Mouse (Mus musculus): ENCODE measurements around the gene Plscr3. TPM values are rescaled to one million over a fixed set of nuclear protein-coding genes. Genes with fewer than 3 reads are reported as not detected.

The Plscr3 gene
- polyA plus RNA-seq (2016; fragmentation: Nextera tagmentation; extraction: Ambion mirVana): 96.7 and 117 TPM in 2 replicates

DNA sequence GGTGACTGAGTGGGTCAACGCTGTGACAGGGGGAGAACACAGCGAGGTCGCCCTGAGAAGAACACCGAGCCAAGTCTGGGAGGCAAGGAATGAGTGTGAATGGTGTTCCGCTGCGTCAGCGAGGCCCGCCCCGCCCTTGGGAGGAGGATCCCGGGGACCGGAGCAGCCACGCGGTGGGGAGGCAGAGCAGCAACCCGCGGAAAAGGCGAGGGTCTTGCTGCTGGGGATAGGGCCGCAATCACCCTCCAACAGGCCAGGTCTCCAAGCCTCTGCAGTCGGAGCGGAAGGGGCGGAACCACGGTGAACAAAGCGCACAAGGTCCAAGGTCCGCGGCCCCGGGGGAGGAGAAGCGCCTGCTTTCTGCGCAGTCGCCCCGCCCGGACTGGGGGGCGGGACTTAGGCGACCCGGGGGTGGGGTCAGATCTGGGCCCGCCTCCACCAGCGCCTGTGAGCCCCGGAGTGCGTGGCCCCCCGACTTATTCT, at the start of gene Plscr3:
Gene Plscr3 (plus strand): TSS at position 179 of the 483 bp plus-strand sequence.
- H3K27me3 ChIP-seq (ENCODE audit: low read depth, poor library complexity, severe bottlenecking): no peaks in the 10 kb centered on the region
- peak; percentile 95 for DNase-seq (ENCODE audit: low spot score)
- peaks cover 36% of the 10 kb centered on the region for H3K4me1 ChIP-seq
- peak within 1 kb of the TSS; percentile 97 for H3K27ac ChIP-seq
- H3K9me3 ChIP-seq (replicated peaks): no peaks in the 10 kb centered on the region
- H3K4me3 ChIP-seq: peak within 1 kb of the TSS; percentile 78
- 1% methylated on average over 38 of the region's 38 CpGs for WGBS
- H3K36me3 ChIP-seq: peaks cover 37% of the 10 kb centered on the region

GRCm38 (mm10) chr11:69797924-69798323, 48.3 kb upstream of the Plscr3 start:
- peaks cover 100% of the 10 kb centered on the region for H3K27me3 ChIP-seq (ENCODE audit: low read depth, poor library complexity, severe bottlenecking)
- no peak for DNase-seq (ENCODE audit: low spot score)
- no peak overlapping the region for H3K27ac ChIP-seq
- peaks cover 51% of the 10 kb centered on the region for H3K4me1 ChIP-seq
- no peaks in the 10 kb centered on the region for H3K36me3 ChIP-seq
- H3K9me3 ChIP-seq (replicated peaks): no peaks in the 10 kb centered on the region
- H3K4me3 ChIP-seq: no peak overlapping the region
- WGBS: 78% methylated on average over 7 of the region's 7 CpGs

DNA sequence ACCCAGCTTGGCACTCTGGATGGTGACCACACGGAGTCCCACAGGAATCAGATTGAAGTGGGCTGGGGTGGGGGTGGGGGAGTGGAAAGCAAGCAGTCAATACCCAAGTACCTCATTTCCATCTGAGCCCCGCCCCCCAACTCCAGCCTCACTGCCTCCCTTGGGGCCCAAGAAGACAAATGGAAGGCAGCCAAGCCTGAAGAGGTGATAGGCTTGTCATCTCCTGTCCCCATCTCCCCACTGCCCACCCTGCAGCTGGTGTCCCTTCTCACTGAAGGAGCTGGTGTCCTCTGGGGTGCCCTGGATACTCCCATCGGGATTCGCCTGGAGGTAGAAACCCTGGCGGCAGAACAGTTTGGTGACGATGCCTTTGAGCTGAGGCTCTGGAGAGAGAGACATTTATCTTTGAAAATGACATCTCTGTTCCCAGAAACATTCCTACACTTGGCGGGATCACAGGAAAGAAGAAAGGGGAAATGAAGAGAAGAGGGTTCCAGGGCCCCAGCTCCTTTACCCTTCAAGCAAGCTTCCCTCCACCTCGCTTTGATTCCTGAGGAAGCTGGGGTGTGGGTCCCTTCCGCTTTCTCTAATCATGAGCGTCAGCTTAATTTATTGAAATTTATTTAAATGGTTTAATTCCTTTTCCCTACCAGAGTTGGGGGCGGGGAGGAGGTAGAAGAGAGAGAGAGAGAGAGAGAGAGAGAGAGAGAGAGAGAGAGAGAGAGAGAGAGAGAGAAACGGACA, 46.6 kb upstream of the Plscr3 start:
- Histone ChIP-seq H3K9me3 (replicated peaks) (no peaks in the 10 kb centered on the region), H3K27me3 (ENCODE audit: low read depth, poor library complexity, severe bottlenecking) (peaks cover 100% of the 10 kb centered on the region), H3K27ac (no peak overlapping the region; the same call in 1 of the 2 replicates), H3K4me1 (peaks cover 68% of the 10 kb centered on the region), H3K4me3 (peak overlapping the region; percentile 62), H3K36me3 (no peaks in the 10 kb centered on the region)
- DNase-seq (ENCODE audit: low spot score): no peak
- WGBS: 24% methylated on average over 12 of the region's 12 CpGs

DNA sequence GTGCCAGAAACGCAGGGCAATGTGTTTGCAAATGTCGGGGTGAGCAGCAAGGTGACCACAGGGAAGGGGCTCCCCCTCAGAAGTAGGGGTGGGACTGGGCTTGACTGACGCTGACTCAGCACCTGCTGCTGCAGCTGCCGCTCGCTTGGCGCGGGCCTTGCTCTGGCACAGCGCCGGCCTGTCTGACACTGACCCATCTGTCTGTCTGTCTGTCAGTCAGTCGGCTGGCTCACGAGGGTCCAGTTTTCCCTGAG, 46.1 kb upstream of the Plscr3 start:
- WGBS: 2% methylated on average over 11 of the region's 11 CpGs
- Histone ChIP-seq H3K27ac (peak overlapping the region; percentile 83), H3K9me3 (replicated peaks) (no peaks in the 10 kb centered on the region), H3K4me3 (peak overlapping the region; percentile 62), H3K27me3 (ENCODE audit: low read depth, poor library complexity, severe bottlenecking) (peaks cover 100% of the 10 kb centered on the region), H3K36me3 (no peaks in the 10 kb centered on the region), H3K4me1 (peaks cover 73% of the 10 kb centered on the region)
- no peak for DNase-seq (ENCODE audit: low spot score)

DNA sequence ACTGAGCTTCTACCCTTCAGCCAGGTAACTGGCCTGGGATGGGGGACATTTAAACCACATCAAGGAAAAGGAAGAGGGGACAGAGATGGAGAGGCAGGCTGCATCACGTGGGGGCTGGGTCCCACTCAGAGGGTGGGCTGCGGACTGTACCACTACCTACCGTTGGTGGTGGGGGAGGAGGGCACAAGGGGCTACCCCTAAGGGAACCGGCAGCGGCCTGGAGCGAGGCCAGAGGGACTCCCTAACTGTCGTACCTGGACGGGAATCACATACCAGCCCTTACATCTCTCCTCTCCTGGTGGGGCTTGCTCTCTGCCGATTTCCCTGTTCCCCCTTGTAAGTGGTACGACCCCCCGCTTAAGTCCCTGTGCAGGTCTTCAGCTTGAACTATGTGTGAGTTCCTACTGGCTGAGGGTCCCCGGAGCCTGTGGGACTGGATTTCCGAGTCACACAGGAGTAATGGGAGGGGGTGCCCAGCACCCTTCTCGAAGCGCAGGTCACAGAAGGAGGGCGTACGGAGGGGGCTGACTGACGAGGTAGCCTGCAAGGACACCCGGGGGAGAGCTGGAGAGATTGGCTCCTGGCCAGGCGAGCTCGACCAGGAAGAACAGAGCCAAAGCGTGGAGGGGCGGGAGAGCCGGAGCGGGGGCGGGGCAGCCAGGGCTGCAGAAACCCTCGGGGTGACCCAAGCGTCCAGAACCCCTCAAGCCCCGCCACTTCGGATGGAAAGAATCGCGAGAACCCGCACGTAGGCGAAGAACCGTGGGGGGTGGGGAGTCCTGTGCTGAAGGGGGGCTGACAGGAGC, 45.6 kb upstream of the Plscr3 start:
- Histone ChIP-seq H3K9me3 (replicated peaks) (no peaks in the 10 kb centered on the region), H3K36me3 (no peaks in the 10 kb centered on the region), H3K4me3 (peak overlapping the region; percentile 62), H3K4me1 (peaks cover 70% of the 10 kb centered on the region), H3K27me3 (ENCODE audit: low read depth, poor library complexity, severe bottlenecking) (peaks cover 100% of the 10 kb centered on the region), H3K27ac (peak overlapping the region; percentile 83)
- WGBS: under 1% methylated on average over 36 of the region's 36 CpGs
- peak; percentile 85 for DNase-seq (ENCODE audit: low spot score)

DNA sequence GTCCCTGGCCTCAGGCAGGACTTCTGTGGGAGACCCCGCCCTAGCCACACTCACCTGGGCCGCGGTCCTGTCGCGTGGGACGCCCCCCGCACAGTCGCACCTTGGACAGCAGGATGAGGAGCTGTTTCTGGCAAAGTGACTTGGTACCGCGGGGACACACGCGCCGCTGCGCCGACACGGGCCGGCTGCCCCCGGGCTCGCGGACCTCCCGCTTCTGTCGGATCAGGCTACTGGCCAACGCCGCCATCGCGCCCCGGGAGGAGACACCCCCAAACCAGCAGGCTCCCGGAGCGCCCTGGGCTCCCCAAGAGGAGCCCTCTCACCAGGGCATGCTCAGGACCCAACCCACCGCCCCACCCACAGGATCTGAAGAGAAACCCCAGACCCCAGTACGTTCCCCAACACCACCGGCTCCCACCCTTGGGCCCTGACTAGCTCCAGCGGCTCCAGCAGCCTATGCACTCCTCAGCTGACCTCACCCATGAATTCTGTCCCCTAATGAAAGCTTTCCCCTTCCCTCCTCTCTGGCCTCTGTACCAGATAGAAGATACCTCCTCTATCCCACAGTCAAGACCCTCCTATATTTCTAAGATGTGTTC, 44.7 kb upstream of the Plscr3 start, which contains the start of gene Fgf11:
Gene Fgf11 (minus strand): TSS at position 479 of the 599 bp plus-strand sequence.
- Histone ChIP-seq H3K27me3 (ENCODE audit: low read depth, poor library complexity, severe bottlenecking) (peaks cover 100% of the 10 kb centered on the region), H3K9me3 (replicated peaks) (no peaks in the 10 kb centered on the region), H3K4me1 (peaks cover 62% of the 10 kb centered on the region), H3K36me3 (no peaks in the 10 kb centered on the region), H3K27ac (peak within 1 kb of the TSS; percentile 83), H3K4me3 (peak within 1 kb of the TSS; percentile 62)
- DNase-seq (ENCODE audit: low spot score): peak; percentile 50
- 2% methylated on average over 33 of the region's 33 CpGs for WGBS

DNA sequence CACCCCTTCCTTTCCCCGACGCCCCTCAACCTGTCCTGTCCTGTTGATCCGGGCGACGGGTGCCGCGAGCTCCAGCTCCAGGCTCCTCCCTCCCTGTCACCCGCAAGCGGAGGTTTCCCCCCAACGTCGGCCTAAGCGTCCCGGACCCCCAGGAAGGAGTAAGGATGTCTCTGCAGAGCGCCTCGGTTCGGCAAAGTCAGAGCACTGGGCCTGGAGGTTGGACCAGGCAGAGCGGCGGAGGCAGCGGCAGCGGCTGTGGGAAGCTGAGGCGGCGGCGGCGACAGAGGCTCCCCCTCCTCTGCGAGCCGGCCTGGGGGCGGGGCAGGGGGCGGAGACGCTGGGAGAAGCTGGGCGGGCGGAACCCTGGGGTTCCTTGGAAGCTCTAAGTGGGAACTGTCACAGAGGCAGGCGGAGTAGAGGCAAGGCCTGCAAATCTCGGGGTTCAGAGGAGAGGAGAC, 43.5 kb upstream of the Plscr3 start:
- peaks cover 62% of the 10 kb centered on the region for H3K4me1 ChIP-seq
- H3K9me3 ChIP-seq (replicated peaks): no peaks in the 10 kb centered on the region
- H3K27me3 ChIP-seq (ENCODE audit: low read depth, poor library complexity, severe bottlenecking): peaks cover 100% of the 10 kb centered on the region
- no peaks in the 10 kb centered on the region for H3K36me3 ChIP-seq
- under 1% methylated on average over 33 of the region's 33 CpGs for WGBS
- peak overlapping the region; percentile 66 for H3K27ac ChIP-seq
- H3K4me3 ChIP-seq: peak overlapping the region; percentile 62
- DNase-seq (ENCODE audit: low spot score): peak; percentile 86

GRCm38 (mm10) chr11:69803328-69803727, 42.8 kb upstream of the Plscr3 start:
- DNase-seq (ENCODE audit: low spot score): no peak
- peak overlapping the region; percentile 62 for H3K4me3 ChIP-seq
- peaks cover 62% of the 10 kb centered on the region for H3K4me1 ChIP-seq
- H3K27me3 ChIP-seq (ENCODE audit: low read depth, poor library complexity, severe bottlenecking): peaks cover 98% of the 10 kb centered on the region
- H3K27ac ChIP-seq: peak overlapping the region; percentile 57
- H3K9me3 ChIP-seq (replicated peaks): no peaks in the 10 kb centered on the region
- 3% methylated on average over 12 of the region's 12 CpGs for WGBS
- H3K36me3 ChIP-seq: no peaks in the 10 kb centered on the region

GRCm38 (mm10) chr11:69803786-69804651, 42.2 kb upstream of the Plscr3 start:
- peak; percentile 78 for DNase-seq (ENCODE audit: low spot score)
- 1% methylated on average over 60 of the region's 60 CpGs for WGBS
- peaks cover 60% of the 10 kb centered on the region for H3K4me1 ChIP-seq
- no peaks in the 10 kb centered on the region for H3K36me3 ChIP-seq
- H3K27me3 ChIP-seq (ENCODE audit: low read depth, poor library complexity, severe bottlenecking): peaks cover 91% of the 10 kb centered on the region
- peak overlapping the region; percentile 57 for H3K27ac ChIP-seq
- no peaks in the 10 kb centered on the region for H3K9me3 ChIP-seq (replicated peaks)
- H3K4me3 ChIP-seq: peak overlapping the region; percentile 62

DNA sequence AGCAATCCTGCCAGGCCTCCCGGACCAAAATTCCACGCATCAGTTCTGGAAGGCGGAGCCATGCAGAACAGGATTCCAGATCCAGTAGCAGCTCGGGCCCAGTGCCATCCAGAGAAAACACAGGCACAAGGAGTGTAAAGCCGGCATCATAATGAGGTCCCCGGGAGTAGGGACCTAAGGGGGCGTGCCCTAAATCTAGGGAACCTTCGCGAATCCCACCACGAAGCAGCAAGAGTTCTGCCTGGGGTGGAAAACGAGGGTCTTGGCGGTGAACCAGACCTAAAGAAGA, 41.6 kb upstream of the Plscr3 start:
- Histone ChIP-seq H3K4me1 (peaks cover 54% of the 10 kb centered on the region), H3K36me3 (no peaks in the 10 kb centered on the region), H3K27ac (no peak overlapping the region), H3K9me3 (replicated peaks) (no peaks in the 10 kb centered on the region), H3K27me3 (ENCODE audit: low read depth, poor library complexity, severe bottlenecking) (peaks cover 86% of the 10 kb centered on the region), H3K4me3 (peak overlapping the region; percentile 62)
- peak; percentile 43 for DNase-seq (ENCODE audit: low spot score)
- 5% methylated on average over 12 of the region's 12 CpGs for WGBS

DNA sequence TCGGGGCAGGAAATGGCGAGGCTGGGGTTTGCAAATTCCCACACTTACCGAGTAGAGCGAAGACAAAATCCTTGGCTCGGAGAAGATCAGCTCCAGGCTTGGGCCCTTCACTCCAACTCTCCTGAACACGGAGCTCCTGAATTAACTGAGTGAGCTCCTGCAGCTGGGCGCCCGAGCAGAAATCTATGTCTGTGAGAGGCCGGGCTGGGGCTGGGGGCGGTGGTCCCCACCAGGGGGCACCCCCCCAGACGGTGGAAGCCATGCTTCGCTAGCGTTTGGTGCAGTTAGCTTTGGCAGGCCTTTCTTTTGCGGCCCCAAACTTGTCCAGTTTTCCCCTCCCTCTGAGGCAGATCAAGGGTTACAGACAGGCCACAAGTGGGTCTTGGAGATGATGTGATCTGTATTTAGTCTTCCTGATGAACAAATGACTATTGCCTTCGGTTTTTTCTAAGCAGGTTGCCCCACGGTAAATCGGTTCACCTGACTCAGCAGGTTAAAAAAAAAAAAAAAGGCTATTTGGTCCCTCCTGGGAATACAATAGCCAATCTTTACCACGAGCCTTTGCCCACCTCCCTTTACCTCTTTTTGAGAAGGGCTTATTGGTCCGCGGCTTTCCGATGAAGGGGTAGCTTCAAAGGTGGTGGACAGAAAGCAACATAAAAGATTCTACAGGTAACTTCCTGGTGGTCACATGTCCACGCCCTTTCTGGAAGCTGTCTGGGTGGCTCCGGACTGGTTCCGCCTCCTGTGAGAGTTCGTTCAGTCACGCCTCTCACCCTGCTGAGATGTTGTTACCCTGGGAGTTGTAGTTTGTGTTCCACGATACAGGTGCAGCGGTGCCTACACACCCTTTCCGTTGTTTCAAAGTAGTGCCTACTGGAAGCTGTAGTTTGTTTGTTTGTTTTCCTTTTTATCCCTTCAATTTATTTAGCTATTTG, 40.9 kb upstream of the Plscr3 start, which contains the start of gene Tmem102:
Gene Tmem102 (minus strand): TSS at position 653 of the 938 bp plus-strand sequence.
- Histone ChIP-seq H3K36me3 (no peaks in the 10 kb centered on the region), H3K4me3 (peak within 1 kb of the TSS; percentile 62), H3K27ac (no peak within 1 kb of the TSS), H3K9me3 (replicated peaks) (no peaks in the 10 kb centered on the region), H3K27me3 (ENCODE audit: low read depth, poor library complexity, severe bottlenecking) (peaks cover 79% of the 10 kb centered on the region), H3K4me1 (peaks cover 48% of the 10 kb centered on the region)
- DNase-seq (ENCODE audit: low spot score): no peak
- WGBS: 6% methylated on average over 29 of the region's 29 CpGs
